24 mouse cellular contexts compared by ENCODE assay signal in the genomic region with DNA sequence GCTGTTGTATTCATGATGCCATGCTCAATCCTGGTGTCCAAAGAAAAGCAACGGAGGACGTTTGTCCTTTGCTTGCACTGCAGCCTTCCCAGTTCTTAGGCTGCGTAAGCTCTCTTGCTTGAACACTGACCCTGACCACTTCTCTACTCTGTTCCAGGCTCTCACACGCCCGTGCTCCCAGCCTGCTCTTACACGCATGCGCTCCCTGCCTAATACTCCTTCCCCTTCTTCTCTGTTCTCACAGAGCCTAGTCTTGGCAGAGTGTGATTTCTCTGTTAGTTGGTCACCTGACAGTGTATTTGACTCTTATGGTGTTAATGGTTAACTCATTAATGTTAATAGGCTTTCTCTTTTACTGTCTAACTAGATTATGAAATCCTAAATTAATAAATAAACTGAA. TPM values are rescaled to one million over a fixed set of nuclear protein-coding genes. Genes with fewer than 3 reads are reported as not detected.
DNase-seq lines count a peak whose midpoint lies in the region; ATAC-seq lines count a peak whose summit lies in the region.
"Had no signal": no experiment of that assay in that cellular context is flagged by ENCODE, and none has a peak within 500 bp of the region (broad histone marks: within the 10 kb centered on the region; RNA-seq: fewer than 3 reads in every experiment).

No protein-coding gene starts in this region.

- no peak overlapping the region for H3K27ac ChIP-seq in kidney, embryonic 14.5 days (ENCODE audit: low read depth, low read length)
- no peak overlapping the region for H3K27ac ChIP-seq in intestine, embryonic 16.5 days (ENCODE audit: low read length)
- H3K27ac ChIP-seq: embryonic facial prominence, embryonic 10.5 days; heart, adult 2 months; heart, embryonic 13.5 days; hindbrain, embryonic 13.5 days; limb, embryonic 13.5 days; liver, embryonic 15.5 days; midbrain, embryonic 10.5 days had no signal

- H3K9me3 ChIP-seq in kidney, embryonic 14.5 days (ENCODE audit: control insufficient read depth, low read length), result no peaks in the 10 kb centered on the region
- H3K9me3 ChIP-seq in intestine, embryonic 16.5 days (ENCODE audit: control insufficient read depth, low read length), result no peaks in the 10 kb centered on the region
- H3K9me3 ChIP-seq: embryonic facial prominence, embryonic 10.5 days; heart, embryonic 13.5 days; hindbrain, embryonic 13.5 days; limb, embryonic 13.5 days; liver, embryonic 15.5 days; midbrain, embryonic 10.5 days had no signal

- ATAC-seq in kidney, embryonic 14.5 days (ENCODE audit: low FRiP score, low TSS enrichment), result no peak
- ATAC-seq in intestine, embryonic 16.5 days, result peak; percentile 85
- ATAC-seq: forebrain, embryonic 16.5 days; midbrain, embryonic 16.5 days had no signal

- H3K27me3 ChIP-seq in kidney, embryonic 14.5 days (ENCODE audit: control insufficient read depth, insufficient read depth, low read length), result no peaks in the 10 kb centered on the region
- H3K27me3 ChIP-seq in intestine, embryonic 16.5 days (replicated peaks; ENCODE audit: control insufficient read depth, insufficient read depth, low read length), result no peaks in the 10 kb centered on the region
- H3K27me3 ChIP-seq: heart, embryonic 13.5 days; hindbrain, embryonic 13.5 days; limb, embryonic 13.5 days; liver, embryonic 15.5 days had no signal

- H3K4me3 ChIP-seq in kidney, embryonic 14.5 days (ENCODE audit: low read length), result no peak overlapping the region
- H3K4me3 ChIP-seq in intestine, embryonic 16.5 days (ENCODE audit: low read length), result no peak overlapping the region
- H3K4me3 ChIP-seq: embryonic facial prominence, embryonic 10.5 days; heart, adult 2 months; heart, embryonic 13.5 days; hindbrain, embryonic 13.5 days; limb, embryonic 13.5 days; liver, embryonic 15.5 days; midbrain, embryonic 10.5 days had no signal

- H3K36me3 ChIP-seq in kidney, embryonic 14.5 days (ENCODE audit: control insufficient read depth, insufficient read depth, low read length), result peaks cover 56% of the 10 kb centered on the region
- peaks cover 10% of the 10 kb centered on the region for H3K36me3 ChIP-seq in intestine, embryonic 16.5 days (ENCODE audit: control insufficient read depth, insufficient read depth, low read length)

- 90% methylated on average over 7 of the region's 7 CpGs for WGBS in kidney, embryonic 14.5 days
- WGBS in intestine, embryonic 16.5 days, result 89% methylated on average over 7 of the region's 7 CpGs

- peak; percentile 87 for DNase-seq in kidney, adult 11 months
- peak; percentile 64 for DNase-seq in kidney, postnatal 10 days
- peak; percentile 25 for DNase-seq in lung, postnatal 10 days
- no peak for DNase-seq in heart, adult 11 months
- no peak for DNase-seq in thymus, postnatal 10 days (ENCODE audit: low spot score in 2 of 2)
- no peak for DNase-seq in gastrocnemius, postnatal 25 days
- DNase-seq: adrenal gland, postnatal 25 days; cerebellum, adult 11 months; cerebellum, adult 9-11 months; gastrocnemius, postnatal 14 days; heart, adult 2 months; right cerebral cortex, adult 18-20 months; thymus, adult 18-20 months; thymus, postnatal 4 days had no signal

- no peak overlapping the region for H3K9ac ChIP-seq in kidney, embryonic 14.5 days (ENCODE audit: low read depth, low read length)
- no peak overlapping the region for H3K9ac ChIP-seq in intestine, embryonic 16.5 days (ENCODE audit: low read depth, low read length)
- H3K9ac ChIP-seq: heart, embryonic 13.5 days; hindbrain, embryonic 13.5 days; limb, embryonic 13.5 days; liver, embryonic 15.5 days had no signal

- no peaks in the 10 kb centered on the region for H3K4me1 ChIP-seq in kidney, embryonic 14.5 days (ENCODE audit: control insufficient read depth, insufficient read depth, low read length)
- no peaks in the 10 kb centered on the region for H3K4me1 ChIP-seq in intestine, embryonic 16.5 days (ENCODE audit: control insufficient read depth, insufficient read depth, low read length)
- H3K4me1 ChIP-seq: embryonic facial prominence, embryonic 10.5 days; heart, embryonic 13.5 days; hindbrain, embryonic 13.5 days; limb, embryonic 13.5 days; liver, embryonic 15.5 days; midbrain, embryonic 10.5 days had no signal

- no peak overlapping the region for H3K4me2 ChIP-seq in kidney, embryonic 14.5 days (replicated peaks; ENCODE audit: low read depth, low read length)
- no peak overlapping the region for H3K4me2 ChIP-seq in intestine, embryonic 16.5 days (ENCODE audit: low read depth, low read length)
- H3K4me2 ChIP-seq: heart, embryonic 13.5 days; hindbrain, embryonic 13.5 days; limb, embryonic 13.5 days; liver, embryonic 15.5 days had no signal

RNA-seq across cellular contexts. Expression of gene Opa1, which starts 28.0 kb away (rescaled TPM):
- 19.5 and 44.0 TPM in 2 replicates for polyA plus RNA-seq in kidney, embryonic 14.5 days (2014; fragmentation: Nextera tagmentation; extraction: Ambion mirVana)
- polyA plus RNA-seq in intestine, embryonic 16.5 days (2015; fragmentation: Nextera tagmentation; extraction: Ambion mirVana), result 37.2 and 37.4 TPM in 2 replicates
- 10 to 100 TPM; 76.6 to 82.4 TPM for total RNA-seq in gastrocnemius, postnatal 25 days (2021)

Comparison
In these comparisons a context has a peak if more than half of its experiments do, and no peak if none do; other contexts are left out.
1. DNase-seq: peak in kidney, adult 11 months (single experiment), kidney, postnatal 10 days (single experiment) and lung, postnatal 10 days (single experiment); none in heart, adult 11 months (single experiment), thymus, postnatal 10 days (0 of 2) and gastrocnemius, postnatal 25 days (single experiment).